Mouse (Mus musculus): ENCODE results near the gene Rcsd1. TPM values are rescaled to one million over a fixed set of nuclear protein-coding genes. Genes with fewer than 3 reads are reported as not detected.
A peak's percentile ranks its signal among the peaks of the same experiment; 100 is the strongest.

Gene Rcsd1
- polyA plus RNA-seq, 1 experiment from 2014 or later, result 4.7 TPM

GRCm38 (mm10) chr1:165625058-165625457, 84.5 kb downstream of the Rcsd1 start:
- Histone ChIP-seq H3K9me3 (ENCODE audit: control insufficient read depth, low read length) (no peaks in the 10 kb centered on the region), H3K27me3 (ENCODE audit: control insufficient read depth, insufficient read depth, low read length) (no peaks in the 10 kb centered on the region), H3K36me3 (ENCODE audit: control insufficient read depth, insufficient read depth, low read length) (no peaks in the 10 kb centered on the region), H3K27ac (replicated peaks; ENCODE audit: low read depth, low read length) (no peak overlapping the region), H3K4me1 (ENCODE audit: control insufficient read depth, insufficient read depth, low read length) (peaks cover 8% of the 10 kb centered on the region), H3K4me2 (ENCODE audit: low read length) (no peak overlapping the region), H3K4me3 (replicated peaks; ENCODE audit: low read depth, low read length) (no peak overlapping the region), H3K9ac (replicated peaks; ENCODE audit: low read length) (no peak overlapping the region)
- ATAC-seq (ENCODE audit: low FRiP score, low TSS enrichment) (no peak), DNase-seq (no peak)
- 94% methylated on average over 5 of the region's 5 CpGs for WGBS

- Histone ChIP-seq H3K4me1 (ENCODE audit: control insufficient read depth, insufficient read depth, low read length) (peaks cover 12% of the 10 kb centered on the region; the same call in 1 of the 2 replicates), H3K9ac (replicated peaks; ENCODE audit: low read length) (no peak overlapping the region), H3K27ac (replicated peaks; ENCODE audit: low read depth, low read length) (no peak overlapping the region), H3K4me2 (ENCODE audit: low read length) (no peak overlapping the region), H3K9me3 (ENCODE audit: control insufficient read depth, low read length) (peaks cover 3% of the 10 kb centered on the region; the same call in 1 of the 2 replicates), H3K36me3 (ENCODE audit: control insufficient read depth, insufficient read depth, low read length) (peaks cover 10% of the 10 kb centered on the region), H3K27me3 (ENCODE audit: control insufficient read depth, insufficient read depth, low read length) (no peaks in the 10 kb centered on the region), H3K4me3 (replicated peaks; ENCODE audit: low read depth, low read length) (no peak overlapping the region)
- 48% methylated on average over 9 of the region's 9 CpGs for WGBS
- no peak for DNase-seq
- ATAC-seq (ENCODE audit: low FRiP score, low TSS enrichment), result no peak
Measured at GRCm38 (mm10) chr1:165618201-165618624, 91.3 kb downstream of the Rcsd1 start.

- WGBS, result 9% methylated on average over 15 of the region's 15 CpGs
Measured at GRCm38 (mm10) chr1:165617166-165617891, 92.2 kb downstream of the Rcsd1 start.

GRCm38 (mm10) chr1:165616652-165617051, 92.9 kb downstream of the Rcsd1 start:
- Histone ChIP-seq H3K4me2 (ENCODE audit: low read length) (no peak overlapping the region), H3K4me1 (ENCODE audit: control insufficient read depth, insufficient read depth, low read length) (peaks cover 12% of the 10 kb centered on the region; the same call in 1 of the 2 replicates), H3K4me3 (replicated peaks; ENCODE audit: low read depth, low read length) (no peak overlapping the region), H3K36me3 (ENCODE audit: control insufficient read depth, insufficient read depth, low read length) (peaks cover 10% of the 10 kb centered on the region), H3K27ac (replicated peaks; ENCODE audit: low read depth, low read length) (peak overlapping the region; percentile 49; the same call in 1 of the 2 replicates), H3K9ac (replicated peaks; ENCODE audit: low read length) (no peak overlapping the region), H3K9me3 (ENCODE audit: control insufficient read depth, low read length) (peaks cover 3% of the 10 kb centered on the region; the same call in 1 of the 2 replicates), H3K27me3 (ENCODE audit: control insufficient read depth, insufficient read depth, low read length) (no peaks in the 10 kb centered on the region)
- WGBS, result 46% methylated on average over 7 of the region's 7 CpGs
- peak; percentile 10 for DNase-seq
- ATAC-seq (ENCODE audit: low FRiP score, low TSS enrichment), result no peak

More at GRCm38 (mm10) chr1:165617166-165617891, 92.2 kb downstream of the Rcsd1 start:
- Histone ChIP-seq H3K4me1 (ENCODE audit: control insufficient read depth, insufficient read depth, low read length) (peaks cover 12% of the 10 kb centered on the region; the same call in 1 of the 2 replicates), H3K27me3 (ENCODE audit: control insufficient read depth, insufficient read depth, low read length) (no peaks in the 10 kb centered on the region), H3K9ac (replicated peaks; ENCODE audit: low read length) (no peak overlapping the region), H3K4me2 (ENCODE audit: low read length) (0 out of 2 replicates have a peak overlapping the region, but pooled peaks have one; percentile 10), H3K9me3 (ENCODE audit: control insufficient read depth, low read length) (peaks cover 3% of the 10 kb centered on the region; the same call in 1 of the 2 replicates), H3K4me3 (replicated peaks; ENCODE audit: low read depth, low read length) (no peak overlapping the region), H3K27ac (replicated peaks; ENCODE audit: low read depth, low read length) (0 out of 2 replicates have a peak overlapping the region, but pooled peaks have one; percentile 49), H3K36me3 (ENCODE audit: control insufficient read depth, insufficient read depth, low read length) (peaks cover 10% of the 10 kb centered on the region)
- DNase-seq (peak; percentile 26), ATAC-seq (ENCODE audit: low FRiP score, low TSS enrichment) (no peak)

- DNase-seq (no peak), ATAC-seq (ENCODE audit: low FRiP score, low TSS enrichment) (no peak)
- H3K9me3 ChIP-seq (ENCODE audit: control insufficient read depth, low read length), result peaks cover 3% of the 10 kb centered on the region; the same call in 1 of the 2 replicates
- peaks cover 27% of the 10 kb centered on the region for H3K4me1 ChIP-seq (ENCODE audit: control insufficient read depth, insufficient read depth, low read length)
- no peaks in the 10 kb centered on the region for H3K27me3 ChIP-seq (ENCODE audit: control insufficient read depth, insufficient read depth, low read length)
- peaks cover 10% of the 10 kb centered on the region for H3K36me3 ChIP-seq (ENCODE audit: control insufficient read depth, insufficient read depth, low read length)
- 97% methylated on average over 3 of the region's 3 CpGs for WGBS
- H3K27ac ChIP-seq (replicated peaks; ENCODE audit: low read depth, low read length), result no peak overlapping the region
- no peak overlapping the region for H3K9ac ChIP-seq (replicated peaks; ENCODE audit: low read length)
- no peak overlapping the region for H3K4me3 ChIP-seq (replicated peaks; ENCODE audit: low read depth, low read length)
- no peak overlapping the region for H3K4me2 ChIP-seq (ENCODE audit: low read length)
Measured at GRCm38 (mm10) chr1:165614793-165615192, 94.8 kb downstream of the Rcsd1 start.

GRCm38 (mm10) chr1:165613926-165614325, 95.6 kb downstream of the Rcsd1 start:
- Histone ChIP-seq H3K4me3 (replicated peaks; ENCODE audit: low read depth, low read length) (no peak overlapping the region), H3K4me1 (ENCODE audit: control insufficient read depth, insufficient read depth, low read length) (peaks cover 27% of the 10 kb centered on the region), H3K4me2 (ENCODE audit: low read length) (no peak overlapping the region), H3K36me3 (ENCODE audit: control insufficient read depth, insufficient read depth, low read length) (peaks cover 10% of the 10 kb centered on the region), H3K9ac (replicated peaks; ENCODE audit: low read length) (no peak overlapping the region), H3K27ac (replicated peaks; ENCODE audit: low read depth, low read length) (no peak overlapping the region), H3K9me3 (ENCODE audit: control insufficient read depth, low read length) (peaks cover 3% of the 10 kb centered on the region; the same call in 1 of the 2 replicates), H3K27me3 (ENCODE audit: control insufficient read depth, insufficient read depth, low read length) (no peaks in the 10 kb centered on the region)
- no peak for ATAC-seq (ENCODE audit: low FRiP score, low TSS enrichment)
- 89% methylated on average over 4 of the region's 4 CpGs for WGBS
- no peak for DNase-seq

GRCm38 (mm10) chr1:165612714-165613113, 96.8 kb downstream of the Rcsd1 start:
- no peaks in the 10 kb centered on the region for H3K27me3 ChIP-seq (ENCODE audit: control insufficient read depth, insufficient read depth, low read length)
- H3K9me3 ChIP-seq (ENCODE audit: control insufficient read depth, low read length), result peaks cover 3% of the 10 kb centered on the region; the same call in 1 of the 2 replicates
- no peak overlapping the region for H3K4me3 ChIP-seq (replicated peaks; ENCODE audit: low read depth, low read length)
- H3K4me1 ChIP-seq (ENCODE audit: control insufficient read depth, insufficient read depth, low read length), result peaks cover 26% of the 10 kb centered on the region
- H3K36me3 ChIP-seq (ENCODE audit: control insufficient read depth, insufficient read depth, low read length), result peaks cover 14% of the 10 kb centered on the region
- no peak overlapping the region for H3K27ac ChIP-seq (replicated peaks; ENCODE audit: low read depth, low read length)
- no peak overlapping the region for H3K9ac ChIP-seq (replicated peaks; ENCODE audit: low read length)
- no peak for DNase-seq
- ATAC-seq (ENCODE audit: low FRiP score, low TSS enrichment), result no peak
- 86% methylated on average over 5 of the region's 5 CpGs for WGBS
- H3K4me2 ChIP-seq (ENCODE audit: low read length), result no peak overlapping the region

GRCm38 (mm10) chr1:165610321-165610999, 99.1 kb downstream of the Rcsd1 start:
- H3K4me2 ChIP-seq (ENCODE audit: low read length), result peak overlapping the region; percentile 9; the same call in 1 of the 2 replicates
- peak overlapping the region; percentile 55 for H3K27ac ChIP-seq (replicated peaks; ENCODE audit: low read depth, low read length)
- ATAC-seq (ENCODE audit: low FRiP score, low TSS enrichment) (peak; percentile 35; the same call in 1 of the 2 replicates), DNase-seq (peak; percentile 64)
- no peaks in the 10 kb centered on the region for H3K27me3 ChIP-seq (ENCODE audit: control insufficient read depth, insufficient read depth, low read length)
- 7% methylated on average over 9 of the region's 9 CpGs for WGBS
- H3K4me1 ChIP-seq (ENCODE audit: control insufficient read depth, insufficient read depth, low read length), result peaks cover 14% of the 10 kb centered on the region
- H3K36me3 ChIP-seq (ENCODE audit: control insufficient read depth, insufficient read depth, low read length), result peaks cover 20% of the 10 kb centered on the region
- no peak overlapping the region for H3K4me3 ChIP-seq (replicated peaks; ENCODE audit: low read depth, low read length)
- peak overlapping the region; percentile 9; the same call in 1 of the 2 replicates for H3K9ac ChIP-seq (replicated peaks; ENCODE audit: low read length)
- H3K9me3 ChIP-seq (ENCODE audit: control insufficient read depth, low read length), result peaks cover 3% of the 10 kb centered on the region; the same call in 1 of the 2 replicates
